Mouse (Mus musculus) lung, adult 2 months (tissue): Measurements from ENCODE around the gene Mcpt9.
"Not testable (repeated sequence)": the region's sequence is repeated elsewhere in the genome, so short reads cannot be mapped to it uniquely, and the experiment has no call there.

ENCODE experiments used
- CTCF ChIP-seq: fragments of 200-500 bp; IDR thresholded peaks from 2 replicates; pipeline ENCODE4 v1.5.1; 2011; ENCODE audit warnings: mild to moderate bottlenecking, low read length, control low read depth; ENCODE audit not compliant: insufficient read depth
- POLR2A ChIP-seq: fragments of 200-500 bp; IDR thresholded peaks from 2 replicates; pipeline ENCODE4 v1.6.1; 2011; ENCODE audit warnings: low read depth, mild to moderate bottlenecking, control low read depth, low read length, borderline replicate concordance; ENCODE audit errors: extremely low read depth

- TF ChIP-seq POLR2A, CTCF: not testable (repeated sequence)
These were observed 9.0 kb downstream of the Mcpt9 start for GRCm38 (mm10) chr14:56021305-56021704.
